Mouse (Mus musculus) heart, postnatal 14 days (tissue): Measurements from ENCODE around the gene Pola1. TPM values are rescaled to one million over a fixed set of nuclear protein-coding genes. Genes with fewer than 3 reads are reported as not detected.
"Not testable (repeated sequence)": the region's sequence is repeated elsewhere in the genome, so short reads cannot be mapped to it uniquely, and the experiment has no call there.

ENCODE experiments used
- DNase-seq, 2 experiments: peaks; one replicate each; pipeline ENCODE4 v3.0.0; 2021 to 2022
- intact Hi-C: fragments of 180-260 bp; cut with DNase I; formaldehyde crosslinking; loops from one replicate; pipeline ENCODE4 v1.15.1; 2025
- total RNA-seq, 2 experiments: library from RNA; stranded (reverse); gene quantifications; 2 replicates each; pipeline ENCODE4 v1.2.3; 2021

Pola1 gene
- total RNA-seq, 2 experiments from 2014 or later: 5.5 to 7.9 TPM

GRCm38 (mm10) chrX:93497597-93497996 lies 134.4 kb downstream of the Pola1 start:
- intact Hi-C loops: no loop called here
- no peak for DNase-seq

GRCm38 (mm10) chrX:93465711-93466110 lies 166.2 kb downstream of the Pola1 start:
- DNase-seq: no peak
- intact Hi-C loops: loop anchor here (2.0 to 10.0 kb wide), 2 partner anchors 171 to 395 kb away; no protein-coding TSS in a partner anchor

GRCm38 (mm10) chrX:93429738-93430260 lies 202.2 kb downstream of the Pola1 start:
- intact Hi-C loops: no loop called here
- no peak for DNase-seq

GRCm38 (mm10) chrX:93428956-93429737 lies 202.8 kb downstream of the Pola1 start:
- intact Hi-C loops: no loop called here
- DNase-seq: no peak

GRCm38 (mm10) chrX:93400871-93401270 lies 231.1 kb downstream of the Pola1 start:
- intact Hi-C loops: not testable (repeated sequence)

GRCm38 (mm10) chrX:93397089-93397488 lies 234.9 kb downstream of the Pola1 start:
- intact Hi-C loops: no loop called here
- no peak for DNase-seq

More at GRCm38 (mm10) chrX:93400871-93401270, 231.1 kb downstream of the Pola1 start:
- DNase-seq: not testable (repeated sequence)

GRCm38 (mm10) chrX:93377285-93377972 lies 254.5 kb downstream of the Pola1 start:
- DNase-seq: no peak
- intact Hi-C loops: no loop called here

- DNase-seq: no peak
- intact Hi-C loops: no loop called here
These were observed 258.5 kb downstream of the Pola1 start for GRCm38 (mm10) chrX:93373503-93373902.

GRCm38 (mm10) chrX:93369708-93370107 lies 262.2 kb downstream of the Pola1 start:
- DNase-seq: no peak
- intact Hi-C loops: no loop called here

- intact Hi-C loops: no loop called here
- no peak for DNase-seq
These were observed 263.7 kb downstream of the Pola1 start for GRCm38 (mm10) chrX:93368211-93368610.

GRCm38 (mm10) chrX:93321336-93321735 lies 310.6 kb downstream of the Pola1 start:
- DNase-seq: no peak
- intact Hi-C loops: no loop called here

GRCm38 (mm10) chrX:93319979-93320378 lies 312.0 kb downstream of the Pola1 start:
- intact Hi-C loops: no loop called here
- DNase-seq: no peak

GRCm38 (mm10) chrX:93317577-93317976 lies 314.4 kb downstream of the Pola1 start:
- no peak for DNase-seq
- intact Hi-C loops: no loop called here

- DNase-seq: no peak
- intact Hi-C loops: no loop called here
These were observed 326.2 kb downstream of the Pola1 start for GRCm38 (mm10) chrX:93305780-93306179.

GRCm38 (mm10) chrX:93301798-93302197 lies 330.2 kb downstream of the Pola1 start:
- no peak for DNase-seq
- intact Hi-C loops: no loop called here

- intact Hi-C loops: no loop called here
These were observed 331.7 kb downstream of the Pola1 start for GRCm38 (mm10) chrX:93300183-93300815.

GRCm38 (mm10) chrX:93299771-93300170 lies 332.2 kb downstream of the Pola1 start:
- intact Hi-C loops: loop anchor here (10.0 kb wide), 2 partner anchors 165 to 235 kb away; no protein-coding TSS in a partner anchor
- DNase-seq: no peak

More at GRCm38 (mm10) chrX:93300183-93300815, 331.7 kb downstream of the Pola1 start:
- DNase-seq: no peak

GRCm38 (mm10) chrX:93299046-93299626 lies 332.8 kb downstream of the Pola1 start:
- intact Hi-C loops: loop anchor here (10.0 kb wide), 2 partner anchors 166 to 234 kb away; no protein-coding TSS in a partner anchor
- DNase-seq: no peak

GRCm38 (mm10) chrX:93297001-93297441 lies 334.9 kb downstream of the Pola1 start:
- DNase-seq: no peak
- intact Hi-C loops: loop anchor here (10.0 kb wide), 2 partner anchors 168 to 232 kb away; no protein-coding TSS in a partner anchor

- intact Hi-C loops: loop anchor here (10.0 kb wide), 2 partner anchors 169 to 231 kb away; no protein-coding TSS in a partner anchor
These were observed 336.1 kb downstream of the Pola1 start for GRCm38 (mm10) chrX:93295819-93296218.

More at GRCm38 (mm10) chrX:93295819-93296218, 336.1 kb downstream of the Pola1 start:
- no peak for DNase-seq
